Mouse (Mus musculus): ENCODE results near the gene Tmem233.

Gene Tmem233

DNA sequence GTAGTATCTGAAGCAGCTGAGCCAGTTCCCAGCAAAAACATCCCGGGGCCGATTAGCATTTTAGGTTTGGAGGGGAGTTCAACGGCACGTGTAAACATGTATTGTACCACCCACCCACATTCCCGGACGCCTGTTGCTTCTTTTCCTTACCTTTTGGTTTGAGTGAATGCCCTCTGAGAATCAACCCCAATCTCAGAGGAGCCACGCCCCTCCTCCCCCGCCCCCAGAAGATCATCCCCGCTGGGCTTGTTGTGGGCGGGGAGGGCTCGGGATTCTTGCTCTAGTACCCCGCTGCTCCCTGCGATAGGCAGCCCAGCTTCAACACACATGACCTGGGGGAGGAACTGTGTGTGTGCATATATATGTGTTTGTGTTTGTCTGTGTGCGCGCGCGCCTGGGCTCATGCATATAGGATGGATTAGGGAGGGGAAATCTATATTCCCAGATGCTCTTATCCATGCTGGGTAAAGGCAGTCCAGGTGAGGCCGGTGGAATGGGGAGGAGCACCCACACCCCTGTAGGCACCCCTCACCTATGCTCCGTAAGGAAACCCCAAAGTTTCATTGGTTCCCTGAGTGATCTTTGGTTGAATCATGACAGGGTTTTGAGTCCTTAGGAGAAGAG, 52.4 kb downstream of the Tmem233 start:
- DNase-seq (ENCODE audit: inconsistent age in 2 of 2, low spot score in 1 of 2), result no peak

DNA sequence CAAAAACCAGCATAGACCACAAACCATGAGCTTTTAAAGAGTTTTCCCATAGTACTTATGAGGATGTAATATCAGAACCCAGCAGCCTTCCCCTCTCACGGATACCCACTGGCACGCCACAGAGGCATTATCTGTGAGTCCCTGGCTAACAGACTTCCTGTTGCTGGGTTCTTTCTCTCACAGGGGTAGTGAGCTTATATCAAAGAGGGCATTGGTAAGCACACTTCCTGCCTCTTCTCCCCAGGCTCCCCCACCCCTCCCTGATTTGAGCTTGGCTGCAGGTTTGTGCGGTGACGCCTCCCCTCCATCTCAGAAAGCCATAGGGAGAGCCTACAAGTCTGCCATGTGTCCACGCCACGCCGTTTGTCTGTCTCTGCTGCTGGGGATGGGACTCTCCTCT, 54.0 kb downstream of the Tmem233 start:
- no peak for DNase-seq (ENCODE audit: inconsistent age in 2 of 2, low spot score in 1 of 2)

DNA sequence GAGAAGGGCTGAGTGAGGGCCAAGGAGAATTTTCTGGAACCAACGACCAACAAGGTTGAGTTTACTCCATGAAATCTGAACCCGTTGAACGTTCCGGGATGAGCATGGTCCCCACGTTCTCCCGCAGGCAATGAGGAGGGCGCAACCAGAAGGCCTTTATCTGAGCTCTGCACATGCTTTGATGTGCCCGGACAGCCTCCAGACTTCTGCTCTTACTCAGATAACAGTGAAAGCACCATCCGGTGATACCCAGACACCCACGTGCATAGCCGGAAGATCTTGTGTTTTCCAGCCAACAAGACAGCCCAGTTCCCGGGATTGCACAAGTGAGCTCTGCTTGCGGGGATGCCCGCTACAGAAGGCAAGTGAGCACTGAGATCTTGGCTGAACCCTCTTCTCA, 56.5 kb downstream of the Tmem233 start:
- no peak for DNase-seq (ENCODE audit: inconsistent age in 2 of 2, low spot score in 1 of 2)

DNA sequence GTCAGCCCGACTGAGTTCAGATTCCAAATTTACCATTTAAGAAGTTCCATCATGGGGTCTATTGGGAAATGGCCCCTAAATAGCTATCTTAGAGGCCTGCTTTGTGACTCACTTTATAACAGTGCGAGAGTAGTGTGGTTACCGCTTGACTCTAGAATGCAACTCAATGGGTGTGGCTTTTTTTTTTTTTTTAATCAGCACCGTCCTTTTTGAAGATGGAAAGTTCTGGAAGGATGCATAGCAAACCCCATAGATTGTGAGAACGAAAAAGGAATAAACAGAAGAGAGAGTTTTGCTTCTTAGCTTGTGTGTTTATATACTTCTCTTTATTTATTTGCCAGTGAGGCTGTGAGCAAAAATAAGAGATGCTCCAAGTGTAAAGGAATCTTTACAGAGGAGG, 56.9 kb downstream of the Tmem233 start:
- no peak for DNase-seq (ENCODE audit: inconsistent age in 2 of 2, low spot score in 1 of 2)

DNA sequence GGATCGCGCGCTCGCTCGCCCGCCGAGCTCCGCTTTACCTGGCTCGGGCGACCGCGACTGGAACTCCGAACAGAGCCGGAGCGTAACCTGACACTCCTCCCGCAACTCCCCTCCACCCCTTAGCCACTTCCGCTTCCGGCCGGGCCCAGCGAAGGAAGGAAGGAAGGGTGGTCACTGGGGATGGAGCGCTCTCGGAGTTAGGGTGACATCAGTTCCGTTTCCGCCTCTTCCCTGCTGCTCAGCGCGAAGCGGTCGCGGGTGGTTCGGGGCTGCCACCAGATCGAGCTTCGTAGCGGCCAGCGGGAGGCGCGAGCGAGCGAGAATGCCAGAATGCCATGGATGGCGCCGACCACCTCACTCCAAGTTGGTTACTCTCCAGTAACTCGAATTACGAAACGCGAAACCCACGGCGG, 58.7 kb downstream of the Tmem233 start, which contains the start of gene Prkab1:
Gene Prkab1 (minus strand): TSS at position 182 of the 413 bp plus-strand sequence.
- DNase-seq (ENCODE audit: inconsistent age in 2 of 2, low spot score in 1 of 2), result peak; percentile 95 to 97

DNA sequence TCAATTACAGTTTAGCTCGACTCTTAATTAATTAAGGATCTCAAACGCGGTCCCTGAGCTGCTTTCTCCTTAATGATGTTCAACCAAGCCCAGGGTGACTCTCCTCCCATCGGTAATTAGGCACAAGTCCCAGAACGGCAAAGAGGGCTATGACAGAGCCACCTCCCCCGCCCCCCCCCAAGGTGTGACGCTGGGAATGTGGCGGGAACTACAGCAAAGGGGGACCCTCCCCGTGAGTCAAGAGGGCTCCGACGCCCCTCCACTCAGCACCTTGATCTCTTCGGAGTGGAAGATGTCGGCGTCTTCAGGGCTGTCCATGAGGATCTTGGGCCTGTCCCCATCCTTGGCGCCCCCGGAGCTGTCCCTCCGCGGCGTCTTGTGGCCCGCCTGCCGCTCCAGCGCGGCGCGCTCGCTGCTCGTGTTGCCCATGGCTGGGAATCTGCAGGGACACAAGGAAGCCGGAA, 59.2 kb downstream of the Tmem233 start:
- DNase-seq (ENCODE audit: inconsistent age in 2 of 2, low spot score in 1 of 2), result no peak

DNA sequence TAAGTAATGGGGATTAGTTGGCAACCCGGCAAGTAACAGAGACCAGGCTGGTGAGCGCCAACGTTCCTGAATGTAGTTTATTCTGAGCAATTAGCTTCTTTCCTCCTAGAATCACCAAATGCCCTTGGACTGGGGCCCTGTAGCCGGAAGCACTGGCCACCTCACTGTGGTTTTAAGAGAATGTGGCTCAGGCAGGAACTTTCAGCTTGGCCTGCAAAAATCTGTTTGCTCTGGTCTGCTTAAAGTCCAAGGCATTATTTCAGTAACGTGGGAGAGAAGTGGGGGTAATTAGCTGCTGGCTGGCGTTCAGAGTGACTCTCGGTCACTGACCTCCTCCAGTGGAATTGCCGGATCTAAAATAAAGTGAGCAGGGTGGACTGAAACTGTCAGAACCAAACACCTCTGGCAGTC, 59.8 kb downstream of the Tmem233 start:
- peak; percentile 48 to 82 for DNase-seq (ENCODE audit: inconsistent age in 2 of 2, low spot score in 1 of 2)

DNA sequence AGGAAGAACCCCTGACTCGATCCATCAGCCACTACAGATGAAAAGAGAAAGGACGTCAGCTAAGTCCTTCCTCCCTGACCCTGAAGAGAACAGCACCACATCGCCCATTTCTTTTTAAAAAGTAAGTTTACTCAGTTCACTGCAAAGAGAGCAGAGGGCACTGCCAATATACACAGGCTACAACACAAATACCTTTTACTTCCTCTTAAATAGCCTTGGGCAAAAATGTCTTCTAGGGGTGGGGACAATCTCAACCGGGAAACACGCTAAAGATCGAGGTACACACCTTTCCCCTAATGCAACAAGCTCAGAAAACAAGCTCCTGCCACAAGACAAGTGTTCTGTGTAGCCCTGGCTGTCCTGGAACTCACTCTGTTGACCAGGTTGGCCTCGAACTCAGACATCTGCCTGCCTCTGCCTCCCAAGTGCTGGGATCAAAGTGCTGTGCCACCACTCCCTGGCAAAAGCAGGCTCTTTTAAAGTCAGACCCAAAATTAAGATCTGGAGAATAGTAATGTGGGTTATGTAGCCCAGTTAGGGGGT, 60.3 kb downstream of the Tmem233 start:
- DNase-seq (ENCODE audit: inconsistent age in 2 of 2, low spot score in 1 of 2), result peak in 1 of 2 experiments; percentile 62

DNA sequence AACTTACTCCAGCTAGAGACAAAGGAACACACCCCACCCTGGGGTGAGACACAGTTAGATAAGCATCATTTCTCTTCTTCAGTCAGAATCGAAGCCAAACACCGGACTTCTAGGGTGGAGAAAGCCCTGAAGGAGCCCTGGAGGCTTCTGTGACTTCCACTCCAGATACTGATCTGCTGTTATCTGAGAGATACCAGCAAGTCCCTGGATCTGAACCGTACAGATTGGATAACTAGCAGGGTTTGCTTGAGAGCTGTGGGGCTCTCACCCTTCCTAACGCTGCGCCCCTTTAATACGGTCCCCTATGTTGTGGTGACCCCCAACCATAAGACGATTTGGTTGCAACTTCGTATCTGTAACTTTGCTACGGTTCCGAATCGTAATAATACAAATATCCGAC, 60.9 kb downstream of the Tmem233 start:
- DNase-seq (ENCODE audit: inconsistent age in 2 of 2, low spot score in 1 of 2), result no peak

DNA sequence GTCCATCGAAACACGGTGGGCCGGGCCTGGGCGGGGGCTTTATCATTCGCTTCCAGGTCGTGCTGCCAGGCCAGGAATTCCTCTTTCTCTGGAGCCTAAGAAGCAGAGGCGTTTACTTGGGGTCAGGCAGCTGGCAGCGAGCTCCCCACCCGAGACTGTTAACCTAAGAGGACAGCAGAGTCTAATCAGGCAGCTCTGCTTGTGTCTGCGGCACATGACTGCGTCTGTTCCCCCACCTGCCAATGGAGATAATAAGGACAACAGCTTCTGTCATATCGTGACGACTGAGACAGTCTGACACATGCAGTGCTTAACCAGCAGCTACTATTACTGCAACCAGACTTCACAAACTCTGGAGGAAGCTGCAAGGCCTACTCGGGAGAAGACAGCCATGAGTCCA, 61.5 kb downstream of the Tmem233 start:
- peak in 1 of 2 experiments; percentile 22 for DNase-seq (ENCODE audit: inconsistent age in 2 of 2, low spot score in 1 of 2)

DNA sequence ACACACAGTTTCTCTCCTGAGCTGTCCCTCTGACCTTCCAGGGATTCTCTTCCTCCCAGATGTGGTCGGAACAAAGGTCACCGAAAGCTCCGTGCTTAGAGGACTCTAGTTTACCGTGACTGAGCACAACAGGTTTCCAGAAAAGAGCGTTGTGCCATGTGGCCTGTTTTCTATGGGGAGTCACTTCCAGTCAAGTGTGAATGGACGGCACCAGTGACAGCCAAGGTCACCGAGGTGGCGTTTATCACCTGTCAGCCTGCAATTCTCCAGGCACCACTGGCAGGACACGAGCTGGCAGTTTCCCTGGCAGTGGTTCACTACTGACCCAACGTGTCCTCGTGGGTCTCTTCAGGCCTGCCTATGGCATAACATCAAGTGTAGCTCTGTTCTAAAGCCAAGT, 63.7 kb downstream of the Tmem233 start:
- DNase-seq (ENCODE audit: inconsistent age in 2 of 2, low spot score in 1 of 2), result peak in 1 of 2 experiments; percentile 59

DNA sequence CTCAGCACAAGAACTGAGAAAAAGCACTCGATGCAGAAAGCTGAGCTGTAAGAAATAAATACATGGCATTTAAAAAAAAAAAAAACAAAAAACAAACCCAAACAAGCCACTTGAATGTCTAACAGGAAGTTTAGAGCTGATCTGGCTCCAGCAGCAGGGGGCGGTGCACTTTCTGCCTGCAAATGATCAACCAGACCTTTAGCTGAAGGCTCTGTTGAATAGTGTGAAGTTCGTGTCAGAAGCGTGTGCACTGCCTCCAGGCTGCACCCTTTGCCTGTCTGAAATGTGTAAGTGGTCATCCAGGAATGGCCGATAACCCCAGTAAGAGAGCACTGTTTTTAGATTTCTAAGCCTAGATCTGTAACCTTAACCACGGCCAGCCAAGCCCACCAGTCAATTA, 64.3 kb downstream of the Tmem233 start:
- DNase-seq (ENCODE audit: inconsistent age in 2 of 2, low spot score in 1 of 2), result peak in 1 of 2 experiments; percentile 15

DNA sequence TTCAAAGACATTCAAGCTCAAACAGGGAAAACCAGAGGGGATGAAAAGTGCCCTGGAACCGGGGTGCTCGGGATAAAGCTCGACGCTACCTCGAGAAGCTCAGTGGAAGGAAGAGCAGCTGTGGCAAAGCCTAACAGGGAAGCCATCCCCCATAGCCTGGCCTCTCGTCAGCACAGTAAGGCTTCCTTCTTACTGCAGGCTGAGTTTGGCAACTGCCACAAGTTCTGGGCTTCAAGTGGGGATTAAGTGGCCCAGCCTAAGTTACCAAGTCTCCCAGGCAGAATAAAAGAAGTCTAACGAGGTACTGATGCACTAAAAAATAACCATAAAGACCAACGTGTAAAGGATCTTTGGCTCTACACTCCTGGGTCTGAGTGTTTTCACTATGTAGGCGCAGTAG, 64.8 kb downstream of the Tmem233 start:
- no peak for DNase-seq (ENCODE audit: inconsistent age in 2 of 2, low spot score in 1 of 2)

DNA sequence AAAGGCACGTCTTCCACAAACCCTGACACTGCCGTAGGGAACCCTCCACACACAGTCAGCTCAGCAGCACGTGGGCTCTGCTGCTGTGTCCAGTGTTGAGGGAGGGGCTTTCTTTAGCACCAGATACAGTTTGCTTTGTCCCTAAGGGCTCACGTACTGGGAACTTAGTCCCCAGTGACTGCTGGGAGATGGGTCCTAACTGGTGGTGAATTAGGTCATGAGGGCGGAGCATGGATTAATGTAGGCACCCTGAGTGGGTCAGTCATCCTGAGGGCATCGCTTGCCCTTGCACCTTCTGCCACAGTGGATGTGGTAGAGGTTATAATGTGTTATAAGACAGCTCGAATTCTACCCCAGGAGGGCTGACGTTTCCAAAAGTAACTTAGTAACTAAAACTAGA, 65.7 kb downstream of the Tmem233 start:
- peak in 1 of 2 experiments; percentile 17 for DNase-seq (ENCODE audit: inconsistent age in 2 of 2, low spot score in 1 of 2)

DNA sequence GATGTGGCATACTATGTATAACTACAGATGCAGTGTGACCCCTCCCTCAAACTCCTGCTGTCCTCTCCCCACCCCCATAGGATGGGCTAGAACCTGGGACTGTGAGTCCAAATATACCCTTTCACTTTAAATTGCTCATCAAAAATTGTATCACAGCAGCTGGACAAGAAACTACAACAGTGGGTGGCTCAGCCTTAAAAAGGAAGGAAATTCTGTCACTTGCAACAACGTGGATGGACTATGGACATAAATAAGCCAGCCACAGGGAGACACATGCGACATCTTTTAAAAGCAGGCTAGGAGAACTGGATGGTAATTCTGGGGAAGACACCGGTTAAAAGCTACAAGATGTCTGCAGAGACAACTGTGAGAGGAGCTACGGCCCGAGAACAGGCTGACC, 66.5 kb downstream of the Tmem233 start:
- peak in 1 of 2 experiments; percentile 19 for DNase-seq (ENCODE audit: inconsistent age in 2 of 2, low spot score in 1 of 2)

DNA sequence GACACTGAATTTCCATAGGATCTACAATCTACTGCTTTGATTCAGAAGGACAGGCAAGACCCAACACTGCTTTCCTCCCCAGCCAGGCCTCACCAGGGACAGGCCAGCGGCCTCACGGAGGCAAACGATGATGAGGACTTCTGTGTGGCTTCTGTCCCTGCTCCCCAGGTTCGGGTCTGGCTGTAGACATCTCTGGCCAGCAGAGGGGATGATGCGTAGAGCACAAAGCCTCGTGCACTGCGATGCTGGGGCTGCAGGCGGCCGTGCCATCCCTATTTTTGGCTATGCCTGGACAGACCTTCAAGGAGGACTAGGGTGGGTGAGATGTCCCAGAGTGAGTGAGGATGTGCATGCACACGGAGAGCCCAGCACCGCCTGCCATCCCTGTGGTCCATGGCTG, 68.8 kb downstream of the Tmem233 start:
- no peak for DNase-seq (ENCODE audit: inconsistent age in 2 of 2, low spot score in 1 of 2)

DNA sequence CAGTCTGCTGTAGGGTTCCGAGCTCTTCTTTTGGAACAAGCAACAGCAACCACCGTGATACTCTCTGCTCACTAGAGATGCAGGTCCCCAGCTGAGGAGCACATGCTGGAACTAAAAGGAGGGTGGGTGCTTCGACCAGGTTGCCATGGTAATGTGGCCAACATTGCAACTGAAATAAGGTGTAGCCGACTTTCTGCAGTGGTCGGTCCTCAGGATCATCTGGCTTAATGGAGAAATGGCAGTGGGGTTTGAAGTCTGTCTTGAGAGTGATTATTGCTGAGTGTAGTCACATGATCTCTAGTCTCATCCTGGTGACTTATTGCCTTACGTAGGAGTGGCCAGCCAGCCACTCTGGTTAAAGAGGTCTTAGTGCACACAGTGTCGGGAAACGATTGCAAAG, 69.2 kb downstream of the Tmem233 start:
- DNase-seq (ENCODE audit: inconsistent age in 2 of 2, low spot score in 1 of 2), result no peak

DNA sequence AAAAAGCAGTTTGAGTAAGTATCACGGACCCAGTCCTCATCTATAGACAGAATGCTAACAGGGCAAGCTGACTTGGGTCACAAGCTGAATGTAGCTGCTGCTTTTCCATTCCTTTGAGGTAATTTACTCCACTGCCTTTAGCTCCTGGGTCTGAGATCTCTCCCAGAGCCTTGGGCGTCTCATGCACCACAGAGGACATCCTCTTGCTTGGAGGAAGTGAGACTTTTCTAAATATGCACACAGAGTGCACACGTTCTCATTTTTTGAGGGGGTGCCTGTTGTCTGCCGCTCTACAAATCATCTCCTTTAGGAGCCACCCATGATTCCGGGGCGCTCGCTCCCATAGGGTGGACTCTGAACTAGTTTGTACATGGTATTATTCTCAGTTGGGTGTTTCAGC, 70.5 kb downstream of the Tmem233 start:
- DNase-seq (ENCODE audit: inconsistent age in 2 of 2, low spot score in 1 of 2), result peak in 1 of 2 experiments; percentile 24

DNA sequence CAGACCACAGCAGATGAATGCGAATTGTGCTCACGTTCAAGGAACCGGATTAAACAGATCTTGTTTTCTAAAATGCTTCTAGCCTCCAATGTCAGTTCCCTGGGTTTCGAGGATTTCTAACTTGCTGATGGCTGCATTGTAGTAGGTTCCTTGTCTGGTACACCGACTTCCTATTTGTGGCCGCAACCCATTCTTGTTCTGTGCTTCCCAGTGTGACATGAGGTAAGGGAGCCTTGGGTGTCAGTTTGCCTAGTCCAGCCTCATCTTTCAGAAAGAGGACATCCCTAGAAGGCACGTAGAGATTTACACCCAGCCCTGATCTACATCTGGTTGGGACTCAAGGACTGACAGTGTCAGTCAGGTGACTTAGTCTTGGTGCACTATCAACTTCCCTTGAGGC, 71.3 kb downstream of the Tmem233 start:
- peak in 1 of 2 experiments; percentile 32 for DNase-seq (ENCODE audit: inconsistent age in 2 of 2, low spot score in 1 of 2)

DNA sequence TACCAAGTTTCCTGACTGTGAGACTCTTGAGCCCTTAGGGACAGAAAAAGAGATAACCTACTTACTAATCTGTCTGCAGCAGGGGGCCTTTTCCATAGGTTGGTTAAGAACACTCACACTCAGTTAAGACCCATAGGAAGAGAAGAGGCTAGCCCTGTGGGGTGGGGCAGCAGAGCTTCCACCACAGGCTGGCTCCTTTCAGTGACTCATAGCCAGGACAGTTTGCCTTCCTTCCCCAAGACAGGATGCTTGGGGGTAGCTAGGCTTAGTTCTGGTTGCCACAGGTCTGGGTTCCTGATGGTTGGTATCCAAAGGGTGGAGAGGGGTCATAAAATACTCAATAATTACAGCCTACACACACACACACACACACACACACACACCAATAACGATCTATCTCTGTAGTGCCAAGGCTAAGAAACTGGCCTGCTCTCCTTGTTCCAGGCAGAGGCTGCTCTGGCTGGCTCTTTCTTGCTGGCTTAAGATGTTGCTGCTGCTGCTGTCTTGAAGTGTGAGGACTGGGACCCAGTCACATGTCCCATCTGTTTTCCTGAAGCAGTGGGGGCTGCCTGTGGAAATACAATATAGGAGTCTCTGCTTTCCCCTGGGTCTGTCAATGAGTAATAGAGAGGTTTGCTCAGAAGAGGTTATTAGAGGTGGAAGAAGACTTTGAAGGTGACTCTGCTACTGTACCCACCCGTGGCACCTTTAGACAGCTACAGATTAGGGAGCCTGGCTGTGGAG, 73.0 kb downstream of the Tmem233 start:
- DNase-seq (ENCODE audit: inconsistent age in 2 of 2, low spot score in 1 of 2), result peak in 1 of 2 experiments; percentile 20

DNA sequence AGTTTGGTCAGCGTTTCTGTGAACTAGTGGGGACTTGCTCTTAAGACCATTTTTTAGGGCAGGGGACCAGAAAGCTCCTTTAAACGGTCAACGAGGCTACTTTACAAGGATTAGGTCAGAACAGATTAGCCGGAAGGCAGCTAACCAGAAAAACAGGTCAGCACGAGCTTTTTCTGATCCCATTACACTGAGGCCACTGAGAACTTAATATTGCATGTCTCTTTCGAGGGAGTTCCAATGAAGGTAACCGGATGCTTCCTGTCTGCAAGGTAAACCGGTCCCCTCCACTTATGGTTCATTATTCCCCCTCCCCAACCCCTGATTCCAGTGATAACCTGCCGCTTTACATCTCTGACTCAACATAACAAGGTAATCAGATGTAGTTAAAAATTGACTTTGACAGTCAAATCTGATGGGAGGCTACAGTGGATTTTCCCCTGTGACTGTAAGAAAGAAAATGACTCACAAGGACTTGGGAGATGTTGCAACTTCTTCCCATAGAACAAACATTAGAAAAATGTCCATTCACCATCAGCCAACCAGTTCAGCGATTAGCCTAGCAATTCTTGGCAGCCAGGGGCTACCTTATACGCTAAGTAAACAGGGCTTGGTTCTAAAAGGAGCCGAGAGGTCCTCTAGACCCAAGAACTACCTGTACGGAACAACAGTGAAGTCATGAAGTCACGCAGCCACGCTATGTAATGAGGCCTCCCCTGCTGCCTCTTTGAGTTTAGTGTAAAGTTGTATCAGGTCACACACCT, 73.8 kb downstream of the Tmem233 start:
- DNase-seq (ENCODE audit: inconsistent age in 2 of 2, low spot score in 1 of 2), result peak in 1 of 2 experiments; percentile 74

All from adrenal gland, adult (tissue).